Mouse (Mus musculus) adrenal gland, adult (tissue): ENCODE measurements around the gene Aldh3b2.

Source experiments
- DNase-seq, 2 experiments: peaks; one replicate each; pipeline ENCODE4 v3.0.0; 2022 to 2023; ENCODE audit warnings: low spot score in 1 of 2; ENCODE audit not compliant: inconsistent age in 2 of 2

Aldh3b2 gene

DNA sequence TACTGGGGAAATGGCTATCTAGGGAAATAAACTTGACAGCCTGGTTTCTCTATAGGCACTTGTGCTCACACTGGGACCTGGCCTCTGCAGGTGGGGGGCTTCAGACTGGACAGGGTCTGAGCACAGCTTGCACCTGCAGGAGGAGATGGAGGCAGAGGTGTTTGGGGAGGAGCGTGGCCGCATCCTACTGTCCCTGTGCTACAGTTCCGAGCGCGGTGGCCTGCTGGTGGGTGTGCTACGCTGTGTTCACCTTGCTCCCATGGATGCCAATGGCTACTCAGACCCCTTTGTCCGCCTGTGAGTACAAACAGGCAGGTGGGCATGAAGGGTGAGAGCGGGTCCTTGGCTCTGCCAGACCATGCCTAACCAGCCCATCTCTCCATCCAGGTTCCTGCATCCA, 33.8 kb downstream of the Aldh3b2 start:
- DNase-seq, result peak in 1 of 2 experiments; percentile 6

DNA sequence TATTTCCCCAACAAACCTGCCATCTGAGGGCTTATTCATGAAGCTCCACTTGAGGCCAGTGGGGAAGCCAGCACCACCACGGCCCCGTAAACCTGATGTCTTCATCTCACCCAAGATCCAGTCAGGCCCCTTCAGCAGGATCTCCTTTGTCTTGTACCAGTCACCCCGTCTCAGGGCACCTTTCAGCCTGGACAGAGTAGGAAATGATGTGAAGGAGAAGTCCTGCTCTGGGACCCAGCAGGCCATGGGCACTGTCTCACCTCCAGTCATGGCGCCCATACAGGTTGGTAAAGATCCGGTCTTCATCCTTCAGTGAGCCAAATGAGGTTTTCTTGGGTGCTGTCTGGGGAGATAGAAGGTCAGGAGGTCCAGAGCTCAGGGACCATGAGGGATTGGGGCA, 39.0 kb downstream of the Aldh3b2 start:
- DNase-seq, result peak in 1 of 2 experiments; percentile 5

DNA sequence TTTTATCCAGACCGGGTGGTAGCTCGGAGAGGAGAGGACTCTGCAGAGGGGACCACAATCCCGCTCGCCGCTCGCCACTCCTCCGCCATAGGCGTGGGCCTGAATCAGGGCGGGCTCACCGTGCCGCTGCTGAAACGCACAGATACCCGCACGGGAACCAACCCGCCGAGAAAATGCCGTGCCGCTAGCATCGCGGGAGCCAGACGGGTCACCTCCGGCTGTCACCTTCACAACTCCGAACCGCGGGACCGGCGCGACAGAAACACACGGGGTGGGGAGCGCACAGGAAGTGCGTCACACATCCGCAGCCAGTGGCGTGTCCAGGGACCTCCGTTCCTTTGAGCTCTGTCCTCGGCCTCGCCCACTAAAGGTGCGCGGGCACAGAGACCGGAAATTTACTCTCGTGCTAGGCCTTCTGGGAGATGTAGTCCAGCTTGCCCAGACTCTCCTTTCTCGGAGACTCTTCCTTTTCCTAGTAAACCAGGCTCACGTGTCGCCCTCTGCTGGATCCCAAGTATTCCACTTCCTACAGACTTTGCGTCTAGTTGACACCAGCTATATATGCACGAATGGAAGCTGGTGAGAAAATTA, 40.4 kb downstream of the Aldh3b2 start, which contains the start of gene Ndufv1:
Ndufv1 (minus strand) TSS at position 375 of the 591 bp plus-strand sequence.
- DNase-seq, result peak; percentile 98 to 99

DNA sequence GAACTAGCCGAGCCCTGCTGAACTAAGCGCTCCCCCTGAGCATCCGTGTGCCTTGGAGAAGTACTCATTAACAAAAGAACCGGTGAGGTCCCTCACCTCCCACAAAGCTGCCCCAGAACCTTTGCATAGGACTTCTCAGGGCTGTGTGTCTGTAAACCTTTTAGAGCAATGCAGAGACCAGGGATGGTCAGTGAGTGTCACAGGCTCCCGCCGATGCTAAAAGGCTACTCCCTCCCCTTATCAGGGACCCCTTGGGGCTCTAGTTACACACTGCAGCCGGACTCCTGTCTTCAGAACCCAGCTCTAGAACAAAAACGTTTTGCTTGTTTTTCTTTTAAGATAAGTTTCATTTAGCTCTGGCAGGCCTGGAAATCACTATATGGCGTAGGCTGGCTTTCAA, 40.9 kb downstream of the Aldh3b2 start:
- no peak for DNase-seq

DNA sequence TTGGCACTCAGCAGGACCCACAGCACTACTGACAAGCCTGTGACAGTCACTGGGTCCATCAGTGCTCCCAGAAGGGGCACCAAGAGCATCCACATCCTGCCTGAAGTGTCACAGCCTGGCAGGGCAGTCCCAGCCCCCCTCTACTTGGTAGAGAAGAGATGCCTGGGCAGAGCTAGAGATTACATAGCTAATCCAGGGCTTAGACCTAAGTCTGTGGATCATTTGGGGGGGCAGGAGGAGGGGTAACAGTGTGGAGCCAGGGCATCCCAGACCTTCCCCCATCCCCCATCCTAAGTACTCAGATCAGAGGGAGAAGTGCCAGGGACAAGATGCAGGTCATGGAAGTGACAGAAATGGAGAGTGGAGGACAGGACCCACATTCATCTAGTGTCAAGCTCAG, 42.7 kb downstream of the Aldh3b2 start:
- peak in 1 of 2 experiments; percentile 9 for DNase-seq

DNA sequence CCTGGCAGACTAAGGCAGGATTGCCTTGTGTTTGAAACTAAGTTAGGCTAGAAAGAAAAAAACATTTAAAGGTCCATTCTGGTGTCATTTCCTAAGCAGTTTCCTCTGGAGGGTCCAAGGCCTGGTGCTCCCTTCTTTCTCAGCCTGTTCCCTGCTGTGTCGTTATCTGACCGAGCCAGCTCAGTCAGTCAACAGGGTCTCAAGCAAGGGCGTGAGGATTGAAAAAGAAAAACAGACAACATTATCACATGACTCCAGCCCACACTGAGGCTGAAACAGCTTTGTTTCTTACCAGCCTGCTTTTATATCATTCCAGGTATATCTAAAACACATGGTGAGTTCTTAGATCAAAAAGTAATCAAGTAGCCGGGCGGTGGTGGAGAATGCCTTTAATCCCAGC, 43.5 kb downstream of the Aldh3b2 start:
- DNase-seq, result no peak

DNA sequence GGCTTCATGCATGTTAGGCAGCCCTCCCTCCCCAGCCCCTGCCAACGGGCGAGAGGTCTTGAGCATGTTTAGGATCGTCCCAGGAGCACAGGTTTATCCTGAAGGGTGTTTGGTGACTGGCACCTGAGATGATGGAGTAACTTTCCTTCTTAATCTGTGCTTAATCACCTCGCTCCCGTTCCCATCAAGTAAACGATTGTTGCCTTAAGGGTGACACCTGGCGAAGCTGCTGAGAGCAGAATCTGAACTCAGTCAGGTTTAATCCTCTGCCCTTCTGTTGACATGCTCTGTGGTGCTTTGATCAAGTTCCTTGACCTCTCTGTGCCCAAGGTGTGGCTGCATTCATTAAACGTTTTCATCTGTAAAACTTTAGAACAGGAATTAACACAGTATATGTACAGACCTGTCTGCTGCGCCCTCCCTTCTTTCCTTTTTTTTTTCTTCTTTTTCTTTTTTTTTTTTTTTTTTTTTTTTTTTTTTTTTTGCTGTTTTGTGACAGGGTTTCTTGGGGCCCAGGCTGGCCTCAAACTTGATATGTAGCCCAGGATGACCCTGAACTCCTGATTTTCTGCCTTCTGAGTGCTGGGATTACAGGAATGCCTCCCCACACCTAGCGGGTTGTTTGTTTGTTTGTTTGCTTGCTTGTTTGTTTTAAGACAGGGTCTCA, 45.9 kb downstream of the Aldh3b2 start:
- DNase-seq, result no peak

DNA sequence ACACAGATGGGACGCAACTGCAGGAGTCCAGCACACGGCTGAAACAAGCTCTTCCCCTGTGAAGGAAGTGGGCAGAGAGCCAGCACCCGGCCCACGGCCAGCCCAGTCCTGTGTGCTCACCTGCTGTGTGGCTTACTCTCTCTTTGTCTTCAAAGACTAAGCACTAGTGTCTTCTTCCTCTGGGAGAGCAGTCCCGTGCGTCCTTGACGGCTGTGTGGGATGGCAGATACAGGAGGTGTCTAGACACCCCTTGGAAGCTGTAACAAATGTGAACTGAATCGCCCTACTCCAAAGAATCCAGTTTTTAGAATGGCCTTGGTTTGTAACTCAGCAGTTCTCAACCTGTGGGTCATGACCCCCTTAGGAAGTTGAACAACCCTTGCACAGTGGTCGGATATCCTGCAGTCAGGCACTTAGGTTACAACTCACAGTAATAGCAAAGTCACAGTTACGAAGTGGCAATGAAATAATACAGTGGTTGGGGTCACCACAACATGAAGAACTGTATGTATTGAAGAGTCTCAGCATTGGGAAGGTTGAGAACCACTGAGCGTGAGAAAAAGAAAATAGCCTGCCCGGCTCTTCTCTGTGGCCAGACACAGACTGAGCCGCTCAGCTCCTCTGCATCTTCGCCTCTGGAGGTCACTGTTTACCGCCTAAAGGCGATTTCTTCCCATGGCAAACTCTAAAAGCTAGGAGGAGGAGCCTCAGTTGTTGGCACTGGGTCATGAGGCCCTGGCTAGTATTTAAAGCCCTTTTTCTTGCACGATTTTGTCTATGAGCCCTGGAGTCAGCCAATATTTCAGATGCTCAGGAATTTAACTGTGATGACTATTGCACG, 46.8 kb downstream of the Aldh3b2 start:
- DNase-seq, result peak; percentile 86 to 95

DNA sequence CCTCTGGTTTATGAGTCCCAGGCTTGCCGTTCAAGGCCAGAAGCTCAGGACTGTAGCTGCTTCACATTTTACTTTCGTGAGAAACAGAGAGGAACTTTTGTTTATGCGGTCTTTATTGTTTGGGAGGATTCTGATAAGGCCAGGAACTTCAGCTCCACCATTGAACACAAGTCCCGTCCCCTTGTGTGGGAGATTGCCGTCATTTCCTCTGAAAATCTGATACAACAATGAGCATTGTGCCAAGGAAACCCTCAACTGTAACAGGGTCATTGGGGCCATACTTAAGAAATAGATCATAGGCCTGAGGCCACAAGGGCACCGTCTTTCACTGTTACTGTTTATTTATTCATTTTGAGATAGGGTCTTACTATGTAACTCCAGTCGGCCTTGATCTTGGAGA, 51.1 kb downstream of the Aldh3b2 start:
- DNase-seq, result no peak

DNA sequence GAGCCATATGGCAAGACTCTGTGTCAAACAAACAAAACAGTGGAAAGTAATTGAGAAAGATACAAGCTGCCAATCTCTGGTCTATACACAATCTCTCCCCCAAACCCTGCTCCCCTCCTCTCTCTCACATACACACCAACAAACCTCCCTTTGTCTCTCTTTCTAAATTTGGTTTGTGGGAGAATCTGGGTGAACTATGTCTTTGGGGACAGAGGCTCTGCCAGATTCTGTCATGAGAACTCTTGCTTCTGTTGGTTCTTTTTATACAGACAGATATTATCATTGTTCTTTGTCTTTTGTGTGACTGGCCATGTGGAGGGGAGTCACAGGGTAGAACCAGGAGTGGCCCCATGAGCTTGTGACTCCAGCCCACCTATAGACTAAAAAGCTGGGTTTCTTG, 55.4 kb downstream of the Aldh3b2 start:
- DNase-seq, result no peak
